Mouse (Mus musculus): Measurements from ENCODE around the gene Stk10. TPM values are rescaled to one million over a fixed set of nuclear protein-coding genes. Genes with fewer than 3 reads are reported as not detected.

Gene Stk10
- total RNA-seq, 2 experiments from 2014 or later, result 1.9 to 3.8 TPM

DNA sequence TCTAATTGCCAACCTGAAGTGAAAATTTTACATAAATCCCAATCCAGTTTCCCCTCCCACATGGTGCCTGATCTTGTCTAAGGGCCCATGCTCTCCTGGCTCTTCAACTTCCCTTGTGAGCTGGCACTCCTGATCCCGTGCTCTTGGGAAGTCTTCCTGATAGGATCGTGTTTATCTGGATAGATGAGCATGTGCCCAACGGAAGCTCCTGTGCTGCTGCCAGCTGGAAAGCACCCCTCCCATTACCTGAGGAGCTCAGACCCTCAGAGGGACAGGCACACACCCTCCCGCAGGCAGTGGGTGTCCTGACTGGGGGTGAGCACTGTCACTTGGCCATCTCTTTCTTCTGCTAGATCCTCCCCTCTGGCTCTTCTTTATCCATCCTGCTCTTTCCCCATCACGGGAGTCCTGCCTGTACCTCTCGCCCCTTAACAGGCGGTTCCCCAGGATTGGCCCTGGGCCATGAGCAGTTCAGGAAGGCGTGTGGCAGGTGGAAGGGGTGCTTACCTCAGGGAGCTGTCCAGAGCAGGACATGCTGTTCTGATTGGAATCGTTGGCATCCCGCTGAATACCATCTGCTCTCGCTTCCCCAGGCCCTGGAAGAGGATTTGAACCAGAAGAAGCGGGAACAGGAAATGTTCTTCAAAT lies 88.8 kb downstream of the Stk10 start:
- no peak overlapping the region; the same call in 1 of the 2 replicates for H3K27ac ChIP-seq
- peak; percentile 44 for DNase-seq
- no peak overlapping the region for H3K4me3 ChIP-seq
- no peak for TF ChIP-seq CTCF (IDR thresholded peaks at IDR 0.05)
- intact Hi-C loops (cut with DNase I), result loop anchor here (10.0 kb wide), 1 partner anchor 523 kb away; the partner anchor contains the start of gene Fgf18

DNA sequence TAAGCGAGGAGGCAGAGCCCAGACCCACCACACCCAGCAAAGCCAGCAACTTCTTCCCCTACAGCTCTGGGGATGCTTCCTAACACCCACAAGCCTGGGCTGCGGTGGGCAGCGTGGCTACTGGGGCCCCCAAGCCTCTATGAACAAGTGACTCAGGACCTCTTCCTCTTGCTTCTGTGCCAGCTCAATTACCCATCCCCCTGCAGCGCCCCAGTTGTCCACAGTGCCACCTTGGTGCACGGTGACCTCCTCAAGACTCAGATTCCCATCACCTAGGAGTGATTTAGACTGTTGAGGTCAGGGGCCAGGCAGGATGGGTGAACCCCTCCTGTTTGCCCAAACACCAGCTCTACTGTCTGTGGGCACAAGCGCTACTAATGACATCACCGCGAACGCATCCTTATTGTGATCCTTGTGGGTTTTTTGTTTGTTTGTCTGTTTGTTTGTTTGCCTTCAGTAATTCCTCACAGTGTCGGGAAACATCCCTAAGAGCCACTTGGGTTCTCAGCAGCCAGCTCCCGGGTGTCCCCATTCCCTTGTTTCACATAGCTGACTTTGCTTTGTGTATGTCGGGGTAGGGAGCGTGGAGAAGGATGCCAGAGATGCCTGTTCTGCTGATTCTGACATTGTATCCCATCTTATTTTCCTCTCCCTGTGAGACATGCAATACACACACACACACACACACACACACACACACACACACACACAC lies 89.5 kb downstream of the Stk10 start:
- no peak for TF ChIP-seq CTCF (IDR thresholded peaks at IDR 0.05)
- intact Hi-C loops (cut with DNase I), result loop anchor here (10.0 kb wide), 1 partner anchor 522 kb away; the partner anchor contains the start of gene Fgf18
- H3K4me3 ChIP-seq, result no peak overlapping the region
- DNase-seq, result no peak
- H3K27ac ChIP-seq, result peak overlapping the region; percentile 38

GRCm38 (mm10) chr11:32623236-32623635 lies 90.1 kb downstream of the Stk10 start:
- Histone ChIP-seq H3K4me3 (no peak overlapping the region), H3K27ac (peak overlapping the region; percentile 69)
- TF ChIP-seq CTCF (IDR thresholded peaks at IDR 0.05), result no peak
- DNase-seq, result peak; percentile 82
- intact Hi-C loops (cut with DNase I), result loop anchor here (10.0 kb wide), 1 partner anchor 522 kb away; the partner anchor contains the start of gene Fgf18

DNA sequence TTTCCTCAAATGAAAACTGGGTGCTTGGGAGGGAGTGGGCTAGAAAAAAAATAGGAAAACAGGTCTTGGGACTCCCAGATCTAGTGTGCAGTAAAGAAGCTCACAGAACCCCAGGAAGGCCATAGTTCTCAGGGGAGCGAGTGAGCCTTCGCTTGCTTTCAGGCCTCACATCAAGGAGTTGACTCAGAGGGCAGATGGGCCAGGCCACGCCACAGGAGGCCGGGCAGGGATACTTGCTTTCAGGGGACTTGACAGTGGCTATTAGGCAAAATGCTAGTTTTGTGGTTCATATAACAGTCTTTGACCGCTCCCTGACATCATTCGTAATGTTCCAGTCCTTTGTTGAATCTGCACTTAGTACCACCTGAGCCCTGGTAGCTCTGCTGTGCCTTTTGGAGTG lies 90.8 kb downstream of the Stk10 start:
- no peak for TF ChIP-seq CTCF (IDR thresholded peaks at IDR 0.05)
- no peak for DNase-seq
- Histone ChIP-seq H3K27ac (peak overlapping the region; percentile 69), H3K4me3 (no peak overlapping the region)
- intact Hi-C loops (cut with DNase I), result loop anchor here (10.0 kb wide), 1 partner anchor 521 kb away; the partner anchor contains the start of gene Fgf18

DNA sequence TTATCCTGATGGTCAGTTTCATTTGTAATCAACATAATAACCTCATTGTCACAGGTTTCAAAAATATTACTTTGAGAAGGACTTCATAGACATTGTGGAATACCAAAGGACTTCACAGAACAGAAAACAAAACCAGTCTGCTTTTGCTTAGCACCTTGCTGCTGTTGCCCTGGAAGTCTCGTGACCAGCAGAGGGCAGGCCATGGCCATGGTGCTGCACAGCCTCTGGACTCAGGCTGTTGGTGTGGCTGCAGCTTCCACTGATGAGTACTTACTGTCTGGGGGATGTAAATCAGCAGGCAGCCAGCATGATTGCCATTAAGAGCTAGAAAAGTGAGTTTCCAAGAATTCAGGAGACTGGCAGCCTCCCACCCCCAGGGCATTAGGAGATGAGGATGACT lies 92.6 kb downstream of the Stk10 start:
- peak; percentile 95 for TF ChIP-seq CTCF (IDR thresholded peaks at IDR 0.05)
- DNase-seq, result peak; percentile 90
- H3K4me3 ChIP-seq, result no peak overlapping the region
- intact Hi-C loops (cut with DNase I), result loop anchor here (1.0 to 10.0 kb wide), 2 partner anchors 84 to 519 kb away; partner anchors contain the start of gene Fgf18
- H3K27ac ChIP-seq, result no peak overlapping the region

DNA sequence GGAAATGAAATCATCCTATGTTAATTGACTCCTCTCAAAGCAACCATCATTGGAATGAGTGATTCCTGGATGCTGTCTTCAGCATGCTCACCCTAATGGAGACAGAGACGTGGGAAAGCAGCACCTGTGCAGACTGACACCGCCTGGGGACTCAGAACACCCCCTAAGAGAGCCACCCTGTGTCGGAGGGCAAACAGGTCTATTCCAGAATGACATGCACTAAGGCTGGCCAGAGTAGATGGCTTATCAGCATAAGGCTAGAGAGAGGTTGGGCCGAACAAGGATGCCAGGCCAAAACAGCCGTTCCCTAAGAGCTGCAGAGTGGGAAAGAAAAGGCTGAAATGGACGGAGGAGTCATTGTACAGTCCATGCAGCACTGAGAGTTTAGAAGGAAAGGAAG lies 93.0 kb downstream of the Stk10 start:
- DNase-seq, result no peak
- intact Hi-C loops (cut with DNase I), result loop anchor here (10.0 kb wide), 1 partner anchor 519 kb away; the partner anchor contains the start of gene Fgf18
- Histone ChIP-seq H3K4me3 (no peak overlapping the region), H3K27ac (no peak overlapping the region)
- TF ChIP-seq CTCF (IDR thresholded peaks at IDR 0.05), result no peak

DNA sequence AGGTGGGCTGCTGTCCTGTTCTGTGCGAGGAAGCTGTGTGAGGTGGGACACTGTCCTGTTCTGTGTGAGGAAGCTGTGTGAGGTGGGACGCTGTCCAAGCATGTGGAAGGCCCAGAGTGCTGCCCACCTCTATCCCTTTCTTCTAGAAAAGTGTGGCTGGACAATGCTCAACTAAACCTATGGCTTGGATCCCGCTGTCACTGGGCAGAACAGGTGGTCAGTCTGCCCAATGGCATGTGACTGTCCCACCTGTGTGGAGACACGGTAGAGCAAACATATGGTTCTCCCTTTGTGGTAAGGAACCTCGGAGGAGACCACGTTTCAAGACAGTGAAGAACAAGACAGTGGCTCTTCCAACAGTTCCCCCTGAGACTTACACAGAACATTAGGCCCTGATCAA lies 94.8 kb downstream of the Stk10 start:
- no peak overlapping the region for H3K27ac ChIP-seq
- DNase-seq, result no peak
- TF ChIP-seq CTCF (IDR thresholded peaks at IDR 0.05), result no peak
- no peak overlapping the region for H3K4me3 ChIP-seq
- intact Hi-C loops (cut with DNase I), result loop anchor here (10.0 kb wide), 1 partner anchor 517 kb away; the partner anchor contains the start of gene Fgf18

DNA sequence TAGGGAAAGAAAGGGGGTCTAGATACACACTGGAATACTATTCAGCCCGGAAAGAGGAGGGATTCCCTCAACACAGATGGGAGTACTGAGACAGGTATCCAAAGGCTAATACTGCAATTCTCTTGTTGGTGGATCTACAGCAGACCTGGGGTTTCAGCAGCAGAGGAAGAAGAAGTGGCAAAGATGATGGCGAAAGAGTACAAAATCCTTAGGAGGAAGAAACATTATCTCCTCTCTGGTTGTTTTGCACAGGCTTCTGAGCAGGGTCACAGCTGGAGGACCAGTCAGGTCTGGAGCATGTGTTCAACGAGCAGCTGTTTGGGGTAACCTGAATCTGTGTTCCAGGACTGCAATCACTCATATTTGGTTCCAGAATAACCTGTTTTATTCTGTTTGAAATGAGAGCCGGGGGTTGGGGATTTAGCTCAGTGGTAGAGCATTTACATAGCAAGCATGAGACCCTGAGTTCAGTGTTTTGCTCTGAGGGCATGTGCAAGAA lies 96.7 kb downstream of the Stk10 start:
- TF ChIP-seq CTCF (IDR thresholded peaks at IDR 0.05), result no peak
- no peak for DNase-seq
- intact Hi-C loops (cut with DNase I), result loop anchor here (10.0 kb wide), 1 partner anchor 515 kb away; the partner anchor contains the start of gene Fgf18
- H3K27ac ChIP-seq, result no peak overlapping the region
- H3K4me3 ChIP-seq, result no peak overlapping the region

GRCm38 (mm10) chr11:32632671-32633070 lies 99.6 kb downstream of the Stk10 start:
- TF ChIP-seq CTCF (IDR thresholded peaks at IDR 0.05), result no peak
- intact Hi-C loops (cut with DNase I), result no loop called here

DNA sequence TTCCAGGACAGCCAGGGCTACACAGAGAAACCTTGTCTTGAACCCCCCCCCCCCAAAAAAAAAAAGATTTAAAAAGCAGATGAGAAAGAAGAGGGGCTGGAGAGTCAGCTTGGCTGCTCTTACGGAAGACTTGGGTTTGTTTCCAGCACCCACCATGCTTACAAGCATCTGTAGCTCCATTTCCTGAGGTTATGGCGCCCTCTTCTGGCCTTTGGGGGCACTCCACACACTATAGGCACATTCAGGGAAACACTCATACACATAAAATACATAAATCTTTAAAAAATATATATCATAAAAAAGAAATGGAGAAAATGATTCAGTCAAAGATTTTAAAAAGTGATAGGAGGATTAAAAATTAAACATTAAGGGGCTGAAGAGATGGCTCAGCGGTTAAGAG lies 100.4 kb downstream of the Stk10 start:
- TF ChIP-seq CTCF (IDR thresholded peaks at IDR 0.05), result peak; percentile 36; the same call in 1 of the 2 replicates
- no peak overlapping the region for H3K27ac ChIP-seq
- intact Hi-C loops (cut with DNase I), result no loop called here
- DNase-seq, result no peak
- H3K4me3 ChIP-seq, result no peak overlapping the region

More at GRCm38 (mm10) chr11:32632671-32633070, 99.6 kb downstream of the Stk10 start:
- no peak for DNase-seq
- Histone ChIP-seq H3K4me3 (no peak overlapping the region), H3K27ac (no peak overlapping the region)

- DNase-seq, result no peak
- H3K4me3 ChIP-seq, result no peak overlapping the region
- no peak for TF ChIP-seq CTCF (IDR thresholded peaks at IDR 0.05)
- H3K27ac ChIP-seq, result peak overlapping the region; percentile 20; the same call in 1 of the 2 replicates
- intact Hi-C loops (cut with DNase I), result no loop called here
Measured at GRCm38 (mm10) chr11:32634143-32634542, 101.0 kb downstream of the Stk10 start.

- intact Hi-C loops (cut with DNase I), result no loop called here
- TF ChIP-seq CTCF (IDR thresholded peaks at IDR 0.05), result no peak
- Histone ChIP-seq H3K27ac (no peak overlapping the region), H3K4me3 (no peak overlapping the region)
- DNase-seq, result no peak
Measured at GRCm38 (mm10) chr11:32634842-32635241, 101.7 kb downstream of the Stk10 start.

DNA sequence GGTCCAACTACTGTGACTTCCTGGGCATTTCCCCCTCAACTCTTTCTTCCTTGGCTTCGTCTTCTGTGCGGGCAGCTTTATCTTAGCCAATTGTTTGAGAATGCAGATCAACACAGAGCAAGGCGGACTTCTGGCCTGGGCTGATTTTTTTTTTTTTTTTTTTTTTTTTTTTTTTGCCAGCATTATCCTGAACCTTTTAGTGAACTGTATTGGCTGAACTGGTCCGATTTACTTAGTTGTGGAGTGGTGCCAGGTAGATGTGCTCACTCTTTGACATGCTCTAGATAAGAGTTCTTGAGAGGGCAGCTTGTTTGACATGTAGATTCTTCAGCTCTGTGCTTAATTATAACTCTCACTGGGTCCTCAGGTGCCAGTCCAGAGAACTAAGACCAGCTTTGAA lies 103.2 kb downstream of the Stk10 start:
- H3K27ac ChIP-seq, result no peak overlapping the region
- no peak overlapping the region for H3K4me3 ChIP-seq
- DNase-seq, result no peak
- intact Hi-C loops (cut with DNase I), result no loop called here
- no peak for TF ChIP-seq CTCF (IDR thresholded peaks at IDR 0.05)
